Mouse (Mus musculus) heart, embryonic 16.5 days (tissue): ENCODE results near the gene Zfp398. TPM values are rescaled to one million over a fixed set of nuclear protein-coding genes. Genes with fewer than 3 reads are reported as not detected.

Experiments used
- ATAC-seq: fragments of 200-750 bp; cut with Nextera tagmentation; replicated peaks from 2 replicates; pipeline ENCODE4 v1.8.0; 2017; ENCODE audit warnings: moderate number of reproducible peaks; ENCODE audit not compliant: insufficient read depth, low FRiP score; ENCODE audit errors: extremely low read depth
- H3K27ac ChIP-seq: fragments of 300-500 bp; sonication (generic); 2 replicates; pipeline ENCODE4 v1.5.1; 2014; ENCODE audit warnings: mild to moderate bottlenecking, low read length, control low read depth, moderate library complexity
- H3K27me3 ChIP-seq: fragments of 300-500 bp; sonication (generic); 2 replicates; pipeline ENCODE4 v1.6.1; 2014; ENCODE audit warnings: low read length, mixed read lengths; ENCODE audit not compliant: control insufficient read depth, insufficient read depth
- H3K36me3 ChIP-seq: fragments of 300-500 bp; sonication (generic); 2 replicates; pipeline ENCODE4 v1.6.1; 2014; ENCODE audit not compliant: control insufficient read depth, insufficient read depth
- H3K4me1 ChIP-seq: fragments of 300-500 bp; sonication (generic); 2 replicates; pipeline ENCODE4 v1.6.1; 2014; ENCODE audit warnings: low read length, mixed read lengths; ENCODE audit not compliant: control insufficient read depth, insufficient read depth
- H3K4me2 ChIP-seq: fragments of 300-500 bp; sonication (generic); 2 replicates; pipeline ENCODE4 v1.6.1; 2014; ENCODE audit warnings: low read depth, mild to moderate bottlenecking, control low read depth, low read length
- H3K4me3 ChIP-seq: fragments of 300-500 bp; sonication (generic); 2 replicates; pipeline ENCODE4 v1.5.1; 2014; ENCODE audit warnings: mild to moderate bottlenecking, control low read depth, low read length
- H3K9ac ChIP-seq: fragments of 300-500 bp; sonication (generic); 2 replicates; pipeline ENCODE4 v1.6.1; 2014; ENCODE audit warnings: low read length, control low read depth
- H3K9me3 ChIP-seq: fragments of 300-500 bp; sonication (generic); replicated peaks from 2 replicates; pipeline ENCODE4 v1.6.1; 2016; ENCODE audit warnings: low read length; ENCODE audit not compliant: control insufficient read depth
- WGBS: fragments of 180-500 bp; shearing (Covaris S2); extraction: QIAGEN DNeasy Blood & Tissue Kit; methylation state at CpG from one replicate; pipeline ENCODE4 v1.1.7; 2014; 5-methylcytosine and 5-hydroxymethylcytosine counted together
- polyA plus RNA-seq: library from polyadenylated mRNA; unstranded; fragments of >200 nt; fragmentation: Nextera tagmentation; extraction: Ambion mirVana; gene quantifications from 2 replicates; pipeline ENCODE4 v1.2.1, GENCODE M21; 2015

Zfp398 gene
- polyA plus RNA-seq, 1 experiment from 2014 or later: 4.7 TPM

DNA sequence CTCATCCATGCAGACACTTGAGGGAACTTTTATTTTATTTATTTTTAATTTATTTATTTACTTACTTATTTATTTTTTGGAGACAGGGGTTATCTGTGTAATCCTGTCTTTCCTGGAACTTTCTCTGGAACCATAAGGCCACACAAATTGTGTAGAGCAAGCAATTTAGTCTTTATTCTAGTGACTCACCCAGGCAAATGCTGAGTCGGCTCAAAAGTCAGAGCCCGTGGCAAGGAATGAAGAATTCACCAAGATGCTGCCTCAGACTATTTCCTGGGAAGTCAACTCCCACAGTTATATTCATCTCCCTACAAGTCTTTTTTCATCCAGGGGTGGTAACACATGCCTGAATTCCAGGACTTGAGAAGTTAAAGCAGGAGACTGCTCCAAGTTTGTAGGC is 29.9 kb upstream of the Zfp398 start:
- no peaks in the 10 kb centered on the region for H3K27me3 ChIP-seq
- H3K4me2 ChIP-seq: no peak overlapping the region
- no peak overlapping the region for H3K4me3 ChIP-seq
- H3K27ac ChIP-seq: no peak overlapping the region
- WGBS: 72% methylated on average over 2 of the region's 2 CpGs
- no peak overlapping the region for H3K9ac ChIP-seq
- peaks cover 46% of the 10 kb centered on the region for H3K36me3 ChIP-seq
- H3K9me3 ChIP-seq: no peaks in the 10 kb centered on the region
- no peak for ATAC-seq
- peaks cover 3% of the 10 kb centered on the region; the same call in 1 of the 2 replicates for H3K4me1 ChIP-seq

GRCm38 (mm10) chr6:47807419-47807818 is 28.0 kb upstream of the Zfp398 start:
- no peak overlapping the region for H3K4me3 ChIP-seq
- H3K27me3 ChIP-seq: no peaks in the 10 kb centered on the region
- 79% methylated on average over 2 of the region's 2 CpGs for WGBS
- ATAC-seq: no peak
- no peak overlapping the region for H3K9ac ChIP-seq
- peaks cover 40% of the 10 kb centered on the region for H3K36me3 ChIP-seq
- no peak overlapping the region for H3K27ac ChIP-seq
- H3K4me2 ChIP-seq: no peak overlapping the region
- peaks cover 13% of the 10 kb centered on the region for H3K4me1 ChIP-seq
- H3K9me3 ChIP-seq: no peaks in the 10 kb centered on the region

DNA sequence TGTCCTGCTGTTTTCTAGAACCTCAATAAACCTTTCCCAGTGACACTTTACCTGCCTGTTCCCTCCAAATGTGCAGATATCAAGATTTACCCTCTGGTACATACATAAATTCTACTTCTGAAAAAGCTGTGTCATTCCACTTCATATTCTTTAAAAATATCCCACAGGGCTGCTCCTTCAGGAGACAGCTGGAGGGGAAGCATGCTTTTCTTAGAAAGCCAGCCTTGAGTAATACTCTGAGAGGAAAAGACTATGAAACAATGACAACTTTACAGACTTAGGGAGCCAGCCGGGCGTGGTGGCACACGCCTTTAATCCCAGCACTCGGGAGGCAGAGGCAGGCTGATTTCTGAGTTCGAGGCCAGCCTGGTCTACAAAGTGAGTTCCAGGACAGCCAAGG is 26.9 kb upstream of the Zfp398 start:
- 86% methylated on average over 5 of the region's 5 CpGs for WGBS
- H3K9ac ChIP-seq: no peak overlapping the region
- H3K4me3 ChIP-seq: no peak overlapping the region
- H3K4me1 ChIP-seq: peaks cover 13% of the 10 kb centered on the region
- peaks cover 29% of the 10 kb centered on the region for H3K36me3 ChIP-seq
- H3K27me3 ChIP-seq: no peaks in the 10 kb centered on the region
- H3K9me3 ChIP-seq: no peaks in the 10 kb centered on the region
- no peak overlapping the region for H3K27ac ChIP-seq
- no peak for ATAC-seq
- H3K4me2 ChIP-seq: no peak overlapping the region

DNA sequence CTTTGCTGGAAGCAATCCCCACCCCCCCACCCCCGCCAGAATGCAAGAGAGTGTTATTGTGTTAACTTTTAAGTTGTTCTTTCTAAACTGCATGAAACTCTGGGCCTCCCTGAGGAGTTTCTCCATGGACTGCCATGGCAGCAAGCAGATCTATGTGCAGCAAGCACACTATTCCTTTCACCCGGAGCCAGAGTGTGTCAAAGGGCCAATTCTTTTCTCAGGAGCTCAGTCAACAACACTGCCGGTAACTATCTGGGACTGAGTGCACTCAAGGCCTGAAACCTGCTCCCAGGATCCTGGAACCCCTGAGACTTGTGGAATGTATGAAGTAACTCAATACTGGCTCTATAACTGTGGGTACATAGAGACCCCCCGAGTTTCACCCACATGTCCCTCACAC is 26.4 kb upstream of the Zfp398 start:
- Histone ChIP-seq H3K9ac (no peak overlapping the region), H3K4me2 (no peak overlapping the region), H3K27ac (no peak overlapping the region), H3K36me3 (peaks cover 24% of the 10 kb centered on the region), H3K4me3 (no peak overlapping the region), H3K9me3 (no peaks in the 10 kb centered on the region), H3K27me3 (no peaks in the 10 kb centered on the region), H3K4me1 (peaks cover 13% of the 10 kb centered on the region)
- 72% methylated on average over 4 of the region's 4 CpGs for WGBS
- ATAC-seq: no peak

DNA sequence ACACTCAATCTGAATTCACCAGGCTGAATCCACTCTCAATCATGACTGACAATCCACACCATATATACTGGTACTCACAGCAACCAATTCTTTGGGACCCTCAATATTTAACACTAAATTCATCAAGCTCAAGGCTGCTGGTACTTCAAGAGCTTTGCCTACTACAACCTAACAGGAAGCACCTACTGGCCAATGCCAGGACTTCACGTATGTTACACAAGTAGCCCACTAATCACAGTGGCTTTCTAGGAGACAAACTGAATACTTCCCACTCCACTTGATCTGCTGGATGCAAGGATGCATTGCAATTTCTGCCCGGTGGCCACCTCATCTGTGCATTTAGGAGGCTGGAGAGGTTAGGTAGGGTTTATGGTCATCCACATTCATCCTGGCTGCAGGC is 25.3 kb upstream of the Zfp398 start:
- no peaks in the 10 kb centered on the region for H3K27me3 ChIP-seq
- peaks cover 16% of the 10 kb centered on the region for H3K36me3 ChIP-seq
- ATAC-seq: no peak
- no peaks in the 10 kb centered on the region for H3K9me3 ChIP-seq
- H3K4me2 ChIP-seq: no peak overlapping the region
- 63% methylated on average over 2 of the region's 2 CpGs for WGBS
- no peak overlapping the region for H3K4me3 ChIP-seq
- no peak overlapping the region for H3K9ac ChIP-seq
- H3K27ac ChIP-seq: no peak overlapping the region
- H3K4me1 ChIP-seq: peaks cover 18% of the 10 kb centered on the region

DNA sequence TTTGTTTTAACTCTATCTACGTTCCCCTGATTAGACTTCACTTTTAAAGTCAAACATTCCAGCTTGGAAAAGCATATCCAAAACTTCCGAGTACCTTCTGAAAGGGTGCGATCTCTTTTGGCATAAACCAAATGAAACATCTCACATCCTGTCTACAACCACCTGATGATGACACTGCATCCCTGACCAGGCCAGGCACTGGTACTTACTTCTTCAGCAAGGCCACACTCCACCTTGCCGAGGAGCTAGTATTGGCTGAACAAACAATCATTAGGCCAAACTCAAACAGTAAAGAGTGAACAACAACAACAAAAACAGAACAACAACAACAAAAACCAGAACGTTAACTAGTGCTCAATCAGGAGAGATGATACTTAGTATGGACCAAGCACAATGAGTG is 24.1 kb upstream of the Zfp398 start:
- H3K27ac ChIP-seq: no peak overlapping the region
- peak overlapping the region; percentile 75 for H3K9ac ChIP-seq
- peaks cover 18% of the 10 kb centered on the region for H3K4me1 ChIP-seq
- H3K4me3 ChIP-seq: peak overlapping the region; percentile 68
- H3K9me3 ChIP-seq: no peaks in the 10 kb centered on the region
- H3K27me3 ChIP-seq: no peaks in the 10 kb centered on the region
- H3K36me3 ChIP-seq: peaks cover 6% of the 10 kb centered on the region
- peak overlapping the region; percentile 76 for H3K4me2 ChIP-seq
- ATAC-seq: no peak
- 49% methylated on average over 5 of the region's 5 CpGs for WGBS

- WGBS: 1% methylated on average over 17 of the region's 17 CpGs
- ATAC-seq: no peak
Measured at GRCm38 (mm10) chr6:47812271-47812915, 23.1 kb upstream of the Zfp398 start.

GRCm38 (mm10) chr6:47813257-47813878 is 22.1 kb upstream of the Zfp398 start, which contains the start of gene Pdia4:
Gene Pdia4 (minus strand): TSS chr6:47813430.
- ATAC-seq: peak; percentile 98
- H3K9me3 ChIP-seq: no peaks in the 10 kb centered on the region
- peak within 1 kb of the TSS; percentile 68 for H3K4me3 ChIP-seq
- WGBS: under 1% methylated on average over 44 of the region's 44 CpGs
- H3K36me3 ChIP-seq: no peaks in the 10 kb centered on the region
- no peaks in the 10 kb centered on the region for H3K27me3 ChIP-seq
- peak within 1 kb of the TSS; percentile 77 for H3K9ac ChIP-seq
- H3K4me1 ChIP-seq: peaks cover 18% of the 10 kb centered on the region
- peak within 1 kb of the TSS; percentile 76 for H3K4me2 ChIP-seq
- peak within 1 kb of the TSS; percentile 88 for H3K27ac ChIP-seq

More at GRCm38 (mm10) chr6:47812271-47812915, 23.1 kb upstream of the Zfp398 start:
- Histone ChIP-seq H3K9ac (peak overlapping the region; percentile 75), H3K27ac (peak overlapping the region; percentile 88), H3K4me1 (peaks cover 18% of the 10 kb centered on the region), H3K27me3 (no peaks in the 10 kb centered on the region), H3K4me3 (peak overlapping the region; percentile 68), H3K36me3 (no peaks in the 10 kb centered on the region), H3K9me3 (no peaks in the 10 kb centered on the region), H3K4me2 (peak overlapping the region; percentile 76)

GRCm38 (mm10) chr6:47816151-47816550 is 19.3 kb upstream of the Zfp398 start:
- no peaks in the 10 kb centered on the region for H3K27me3 ChIP-seq
- no peak overlapping the region for H3K27ac ChIP-seq
- H3K4me3 ChIP-seq: no peak overlapping the region
- ATAC-seq: no peak
- H3K4me1 ChIP-seq: peaks cover 13% of the 10 kb centered on the region
- H3K9me3 ChIP-seq: no peaks in the 10 kb centered on the region
- H3K36me3 ChIP-seq: no peaks in the 10 kb centered on the region
- no peak overlapping the region for H3K9ac ChIP-seq
- 86% methylated on average over 1 of the region's 1 CpGs for WGBS
- H3K4me2 ChIP-seq: no peak overlapping the region
